8 mouse cellular contexts compared by ENCODE assay signal in genomic region chr15:79883352-79883822, GRCm38 (mm10). TPM values are rescaled to one million over a fixed set of nuclear protein-coding genes. Genes with fewer than 3 reads are reported as not detected.
DNase-seq lines count a peak whose midpoint lies in the region; ATAC-seq and TF ChIP-seq lines count a peak whose summit lies in the region.

No protein-coding gene starts in this region.

- H3K9me3 ChIP-seq in embryonic facial prominence, embryonic 14.5 days (ENCODE audit: control insufficient read depth, low read length): no peaks in the 10 kb centered on the region
- no peaks in the 10 kb centered on the region for H3K9me3 ChIP-seq in limb, embryonic 13.5 days
- H3K9me3 ChIP-seq in midbrain, embryonic 15.5 days: no peaks in the 10 kb centered on the region

- no peaks in the 10 kb centered on the region for H3K27me3 ChIP-seq in embryonic facial prominence, embryonic 14.5 days (replicated peaks; ENCODE audit: control insufficient read depth, insufficient read depth, low read length)
- H3K27me3 ChIP-seq in limb, embryonic 13.5 days: no peaks in the 10 kb centered on the region
- H3K27me3 ChIP-seq in midbrain, embryonic 15.5 days (replicated peaks): no peaks in the 10 kb centered on the region

- TF ChIP-seq POLR2A in bone marrow, adult 2 months (IDR thresholded peaks at IDR 0.05; ENCODE audit: borderline replicate concordance, control insufficient read depth, low read depth, low read length): no peak; the same call in 1 of the 2 replicates

- peak overlapping the region; percentile 67 for H3K4me2 ChIP-seq in embryonic facial prominence, embryonic 14.5 days (ENCODE audit: low read depth, low read length)
- H3K4me2 ChIP-seq in limb, embryonic 13.5 days (replicated peaks): peak overlapping the region; percentile 69
- peak overlapping the region; percentile 68 for H3K4me2 ChIP-seq in midbrain, embryonic 15.5 days

- H3K9ac ChIP-seq in embryonic facial prominence, embryonic 14.5 days (ENCODE audit: low read depth, low read length): peak overlapping the region; percentile 66
- peak overlapping the region; percentile 72 for H3K9ac ChIP-seq in limb, embryonic 13.5 days
- H3K9ac ChIP-seq in midbrain, embryonic 15.5 days: peak overlapping the region; percentile 53

- no peaks in the 10 kb centered on the region for H3K4me1 ChIP-seq in bone marrow, adult 2 months (ENCODE audit: control insufficient read depth, insufficient read depth, low read length)
- peaks cover 13% of the 10 kb centered on the region for H3K4me1 ChIP-seq in embryonic facial prominence, embryonic 14.5 days (ENCODE audit: control insufficient read depth, insufficient read depth, low read length)
- peaks cover 16% of the 10 kb centered on the region for H3K4me1 ChIP-seq in limb, embryonic 13.5 days
- H3K4me1 ChIP-seq in midbrain, embryonic 15.5 days: peaks cover 15% of the 10 kb centered on the region; the same call in 1 of the 2 replicates

- peak overlapping the region; percentile 68 for H3K4me3 ChIP-seq in bone marrow, adult 2 months (replicated peaks; ENCODE audit: control insufficient read depth, low read depth, low read length)
- H3K4me3 ChIP-seq in embryonic facial prominence, embryonic 14.5 days (ENCODE audit: low read depth, low read length): peak overlapping the region; percentile 51
- H3K4me3 ChIP-seq in limb, embryonic 13.5 days: peak overlapping the region; percentile 52
- H3K4me3 ChIP-seq in midbrain, embryonic 15.5 days: peak overlapping the region; percentile 42

- TF ChIP-seq CTCF in bone marrow, adult 2 months (IDR thresholded peaks at IDR 0.05; ENCODE audit: control insufficient read depth, insufficient read depth, low read length): peak; percentile 63

- DNase-seq in 416B (ENCODE audit: low read depth): peak; percentile 89
- peak; percentile 94 for DNase-seq in embryonic facial prominence, embryonic 14.5 days (ENCODE audit: low spot score)
- DNase-seq in heart, adult 8-10 months (ENCODE audit: low spot score): peak; percentile 96
- peak; percentile 93 for DNase-seq in kidney, adult 9 months
- peak; percentile 82 to 96 for DNase-seq in spleen, adult 18-20 months

- WGBS in bone marrow, adult 2 months: under 1% methylated on average over 30 of the region's 30 CpGs
- under 1% methylated on average over 26 of the region's 30 CpGs for WGBS in embryonic facial prominence, embryonic 14.5 days
- WGBS in limb, embryonic 13.5 days: under 1% methylated on average over 30 of the region's 30 CpGs
- WGBS in midbrain, embryonic 15.5 days: under 1% methylated on average over 30 of the region's 30 CpGs

- peak; percentile 91 for ATAC-seq in embryonic facial prominence, embryonic 14.5 days (ENCODE audit: low read depth)
- ATAC-seq in limb, embryonic 13.5 days (ENCODE audit: low FRiP score, low read depth): peak; percentile 91
- peak; percentile 93 for ATAC-seq in midbrain, embryonic 15.5 days (replicated peaks)

- no peaks in the 10 kb centered on the region for H3K36me3 ChIP-seq in embryonic facial prominence, embryonic 14.5 days (ENCODE audit: control insufficient read depth, insufficient read depth, low read length)
- no peaks in the 10 kb centered on the region for H3K36me3 ChIP-seq in limb, embryonic 13.5 days
- H3K36me3 ChIP-seq in midbrain, embryonic 15.5 days (replicated peaks): no peaks in the 10 kb centered on the region

- no peak overlapping the region for H3K27ac ChIP-seq in bone marrow, adult 2 months (ENCODE audit: control insufficient read depth, insufficient read depth, low read depth, low read length, poor library complexity)
- peak overlapping the region; percentile 83 for H3K27ac ChIP-seq in embryonic facial prominence, embryonic 14.5 days (replicated peaks; ENCODE audit: low read depth, low read length)
- H3K27ac ChIP-seq in limb, embryonic 13.5 days: peak overlapping the region; percentile 73
- peak overlapping the region; percentile 91 for H3K27ac ChIP-seq in midbrain, embryonic 15.5 days

RNA-seq across cellular contexts. Expression of gene Apobec3, which starts 8.1 kb away (rescaled TPM):
- 104 and 140 TPM in 2 replicates for polyA plus RNA-seq in bone marrow, adult 2 months (2011; ENCODE audit: insufficient read depth, insufficient read length, low replicate concordance, missing spikeins)
- polyA plus RNA-seq in embryonic facial prominence, embryonic 14.5 days (2014; fragmentation: Nextera tagmentation; extraction: Ambion mirVana): 16.1 and 17.3 TPM in 2 replicates
- total RNA-seq in heart, adult 8-10 months (2022): 1 to 10 TPM; 7.2 to 8.4 (median 8.0) TPM
- 13.5 and 14.1 TPM in 2 replicates for polyA plus RNA-seq in limb, embryonic 13.5 days (2015; fragmentation: Nextera tagmentation; extraction: Ambion mirVana)
- 3.5 and 4.0 TPM in 2 replicates for polyA plus RNA-seq in midbrain, embryonic 15.5 days (2015; fragmentation: Nextera tagmentation; extraction: Ambion mirVana)

RNA-seq across cellular contexts. Expression of gene Cbx6, which starts 48.9 kb away (rescaled TPM):
- 24.2 and 29.0 TPM in 2 replicates for polyA plus RNA-seq in bone marrow, adult 2 months (2011; ENCODE audit: insufficient read depth, insufficient read length, low replicate concordance, missing spikeins)
- 50.2 and 54.4 TPM in 2 replicates for polyA plus RNA-seq in embryonic facial prominence, embryonic 14.5 days (2014; fragmentation: Nextera tagmentation; extraction: Ambion mirVana)
- total RNA-seq in heart, adult 8-10 months (2022): 10 to 100 TPM; 15.5 to 20.3 (median 18.9) TPM
- 45.4 and 54.5 TPM in 2 replicates for polyA plus RNA-seq in limb, embryonic 13.5 days (2015; fragmentation: Nextera tagmentation; extraction: Ambion mirVana)
- 70.6 and 75.7 TPM in 2 replicates for polyA plus RNA-seq in midbrain, embryonic 15.5 days (2015; fragmentation: Nextera tagmentation; extraction: Ambion mirVana)

RNA-seq across cellular contexts. Expression of gene Npcd, which starts 49.4 kb away (rescaled TPM):
- not detected in 2 replicates for polyA plus RNA-seq in bone marrow, adult 2 months (2011; ENCODE audit: insufficient read depth, insufficient read length, low replicate concordance, missing spikeins)
- 0.80 TPM in 1 of 2 replicates, not detected in the other for polyA plus RNA-seq in embryonic facial prominence, embryonic 14.5 days (2014; fragmentation: Nextera tagmentation; extraction: Ambion mirVana)
- under 1 TPM in 3 of 4 experiments, not detected in 1; 0.33 to 0.69 (median 0.47) TPM for total RNA-seq in heart, adult 8-10 months (2022)
- polyA plus RNA-seq in limb, embryonic 13.5 days (2015; fragmentation: Nextera tagmentation; extraction: Ambion mirVana): 0.46 and 0.60 TPM in 2 replicates
- polyA plus RNA-seq in midbrain, embryonic 15.5 days (2015; fragmentation: Nextera tagmentation; extraction: Ambion mirVana): 0.42 and 0.98 TPM in 2 replicates
